ENCODE assay signal across 21 mouse cellular contexts in genomic region chr11:4963099-4963808, GRCm38 (mm10). TPM values are rescaled to one million over a fixed set of nuclear protein-coding genes. Genes with fewer than 3 reads are reported as not detected.
A peak's percentile ranks its signal among the peaks of the same experiment; 100 is the strongest.
DNase-seq lines count a peak whose midpoint lies in the region; ATAC-seq lines count a peak whose summit lies in the region.
"Had no signal": no experiment of that assay in that cellular context is flagged by ENCODE, and none has a peak within 500 bp of the region (broad histone marks: within the 10 kb centered on the region; RNA-seq: fewer than 3 reads in every experiment).

No protein-coding gene starts in this region.

- H3K4me2 ChIP-seq in intestine, embryonic 15.5 days (replicated peaks): no peak overlapping the region
- H3K4me2 ChIP-seq: embryonic facial prominence, embryonic 15.5 days; heart, embryonic 11.5 days; heart, embryonic 15.5 days; hindbrain, embryonic 15.5 days had no signal

- no peaks in the 10 kb centered on the region for H3K36me3 ChIP-seq in megakaryocyte, embryonic 14.5 days (replicated peaks; ENCODE audit: low read length)
- H3K36me3 ChIP-seq in intestine, embryonic 15.5 days: no peaks in the 10 kb centered on the region
- H3K36me3 ChIP-seq: embryonic facial prominence, embryonic 15.5 days; forebrain, embryonic 10.5 days; heart, embryonic 15.5 days; hindbrain, embryonic 10.5 days; hindbrain, embryonic 15.5 days had no signal

- peak; percentile 36; the same call in 1 of the 2 replicates for ATAC-seq in frontal cortex, adult (ENCODE audit: low TSS enrichment)
- ATAC-seq in megakaryocyte, adult 5-6 weeks (ENCODE audit: poor library complexity, severe bottlenecking): no peak
- peak; percentile 59; the same call in 1 of the 2 replicates for ATAC-seq in intestine, embryonic 15.5 days
- ATAC-seq: forebrain, embryonic 14.5 days had no signal

- peak overlapping the region; percentile 24 for H3K4me3 ChIP-seq in megakaryocyte, embryonic 14.5 days (replicated peaks)
- no peak overlapping the region for H3K4me3 ChIP-seq in intestine, embryonic 15.5 days (replicated peaks)
- H3K4me3 ChIP-seq: embryonic facial prominence, embryonic 15.5 days; erythroblast, embryonic 14.5 days; forebrain, embryonic 10.5 days; heart, embryonic 15.5 days; hindbrain, embryonic 10.5 days; hindbrain, embryonic 15.5 days had no signal

- WGBS in intestine, embryonic 15.5 days: 42% methylated on average over 6 of the region's 6 CpGs

- peaks cover 13% of the 10 kb centered on the region for H3K27me3 ChIP-seq in megakaryocyte, embryonic 14.5 days (replicated peaks)
- no peaks in the 10 kb centered on the region for H3K27me3 ChIP-seq in intestine, embryonic 15.5 days (replicated peaks)
- H3K27me3 ChIP-seq: embryonic facial prominence, embryonic 15.5 days; hindbrain, embryonic 15.5 days had no signal

- DNase-seq in frontal cortex, postnatal 25 days (ENCODE audit: low spot score in 2 of 2): no peak
- no peak for DNase-seq in retina, postnatal 1 day
- no peak for DNase-seq in cerebellum, postnatal 4 days (ENCODE audit: low spot score in 2 of 2)
- DNase-seq: cerebellum, adult 2 months; cerebellum, postnatal 10 days; embryo, embryonic 11 days; heart, adult 18-20 months; heart, postnatal 14 days; kidney, adult 18-20 months had no signal

- H3K9ac ChIP-seq in intestine, embryonic 15.5 days: no peak overlapping the region
- H3K9ac ChIP-seq: embryonic facial prominence, embryonic 15.5 days; heart, embryonic 15.5 days; hindbrain, embryonic 15.5 days had no signal

- no peaks in the 10 kb centered on the region for H3K9me3 ChIP-seq in megakaryocyte, embryonic 14.5 days
- H3K9me3 ChIP-seq in intestine, embryonic 15.5 days: no peaks in the 10 kb centered on the region
- H3K9me3 ChIP-seq: embryonic facial prominence, embryonic 15.5 days; forebrain, embryonic 10.5 days; heart, embryonic 15.5 days; hindbrain, embryonic 10.5 days; hindbrain, embryonic 15.5 days had no signal

- no peak overlapping the region for H3K27ac ChIP-seq in intestine, embryonic 15.5 days
- H3K27ac ChIP-seq: embryonic facial prominence, embryonic 15.5 days; forebrain, embryonic 10.5 days; heart, embryonic 15.5 days; hindbrain, embryonic 10.5 days; hindbrain, embryonic 15.5 days had no signal

- H3K4me1 ChIP-seq in megakaryocyte, embryonic 14.5 days: peaks cover 84% of the 10 kb centered on the region
- 0 out of 2 replicates have a peak, but pooled peaks cover 2% of the 10 kb centered on the region for H3K4me1 ChIP-seq in intestine, embryonic 15.5 days (replicated peaks)
- H3K4me1 ChIP-seq: forebrain, embryonic 10.5 days; hindbrain, embryonic 15.5 days had no signal

RNA-seq across cellular contexts. Expression of gene Nefh, which starts 15.4 kb away (rescaled TPM):
- 3.8 and 7.2 TPM in 2 replicates for polyA plus RNA-seq in megakaryocyte, embryonic 14.5 days (2012; ENCODE audit: insufficient read depth, low replicate concordance)
- 0.21 and 0.33 TPM in 2 replicates for total RNA-seq in megakaryocyte, adult 5-6 weeks (2015)
- total RNA-seq in megakaryocyte, adult 5-6 weeks (2017): 0.22 and 0.28 TPM in 2 replicates
- 0.58 and 0.76 TPM in 2 replicates for polyA plus RNA-seq in intestine, embryonic 15.5 days (2015; fragmentation: Nextera tagmentation; extraction: Ambion mirVana)
- total RNA-seq: heart, adult 18-20 months had no signal

RNA-seq across cellular contexts. Expression of gene Ap1b1, which starts 23.4 kb away (rescaled TPM):
- polyA plus RNA-seq in megakaryocyte, embryonic 14.5 days (2012; ENCODE audit: insufficient read depth, low replicate concordance): 57.8 and 66.6 TPM in 2 replicates
- 38.8 and 39.4 TPM in 2 replicates for total RNA-seq in megakaryocyte, adult 5-6 weeks (2015)
- total RNA-seq in megakaryocyte, adult 5-6 weeks (2017): 37.0 and 38.3 TPM in 2 replicates
- polyA plus RNA-seq in intestine, embryonic 15.5 days (2015; fragmentation: Nextera tagmentation; extraction: Ambion mirVana): 63.5 and 71.3 TPM in 2 replicates
